Mouse (Mus musculus): ENCODE results near the gene Atg2b. TPM values are rescaled to one million over a fixed set of nuclear protein-coding genes. Genes with fewer than 3 reads are reported as not detected.
A peak's percentile ranks its signal among the peaks of the same experiment; 100 is the strongest.

Gene Atg2b
- total and polyA plus RNA-seq, 2 experiments: 10.2 to 19.2 TPM

GRCm38 (mm10) chr12:105611748-105612147 lies 73.3 kb downstream of the Atg2b start:
- H3K79me2 ChIP-seq (ENCODE audit: control insufficient read depth, insufficient read depth, low read length): no peaks in the 10 kb centered on the region
- no peak overlapping the region for H3K27ac ChIP-seq (replicated peaks; ENCODE audit: insufficient read depth, low read depth, low read length)
- peak; percentile 9 for DNase-seq (ENCODE audit: extremely low read depth, low read depth, low spot score)
- no peaks in the 10 kb centered on the region for H3K4me1 ChIP-seq (ENCODE audit: control insufficient read depth, insufficient read depth, low read length)
- no peaks in the 10 kb centered on the region for H3K27me3 ChIP-seq (ENCODE audit: control insufficient read depth, insufficient read depth, low read length)
- WGBS: 50% methylated on average over 7 of the region's 7 CpGs
- no peak overlapping the region for H3K9ac ChIP-seq (ENCODE audit: low read depth, low read length)
- peaks cover 12% of the 10 kb centered on the region; the same call in 1 of the 2 replicates for H3K36me3 ChIP-seq (ENCODE audit: control insufficient read depth, insufficient read depth, low read length)
- no peak overlapping the region for H3K4me3 ChIP-seq (ENCODE audit: insufficient read depth, low read depth, low read length)
- TF ChIP-seq POLR2A (IDR thresholded peaks at IDR 0.05; ENCODE audit: extremely low read depth, insufficient read depth, low read length): no peak
- TF ChIP-seq CTCF (IDR thresholded peaks at IDR 0.05; ENCODE audit: low read depth, low read length): peak; percentile 72

GRCm38 (mm10) chr12:105611045-105611444 lies 74.0 kb downstream of the Atg2b start:
- DNase-seq (ENCODE audit: extremely low read depth, low read depth, low spot score): peak; percentile 7
- peaks cover 7% of the 10 kb centered on the region; the same call in 1 of the 2 replicates for H3K36me3 ChIP-seq (ENCODE audit: control insufficient read depth, insufficient read depth, low read length)
- 71% methylated on average over 2 of the region's 2 CpGs for WGBS
- no peak overlapping the region for H3K27ac ChIP-seq (replicated peaks; ENCODE audit: insufficient read depth, low read depth, low read length)
- H3K4me3 ChIP-seq (ENCODE audit: insufficient read depth, low read depth, low read length): no peak overlapping the region
- H3K9ac ChIP-seq (ENCODE audit: low read depth, low read length): no peak overlapping the region
- no peaks in the 10 kb centered on the region for H3K4me1 ChIP-seq (ENCODE audit: control insufficient read depth, insufficient read depth, low read length)
- TF ChIP-seq POLR2A (IDR thresholded peaks at IDR 0.05; ENCODE audit: extremely low read depth, insufficient read depth, low read length) (no peak), CTCF (IDR thresholded peaks at IDR 0.05; ENCODE audit: low read depth, low read length) (no peak)
- no peaks in the 10 kb centered on the region for H3K79me2 ChIP-seq (ENCODE audit: control insufficient read depth, insufficient read depth, low read length)
- no peaks in the 10 kb centered on the region for H3K27me3 ChIP-seq (ENCODE audit: control insufficient read depth, insufficient read depth, low read length)

- Histone ChIP-seq H3K27ac (replicated peaks; ENCODE audit: insufficient read depth, low read depth, low read length) (no peak overlapping the region), H3K27me3 (ENCODE audit: control insufficient read depth, insufficient read depth, low read length) (no peaks in the 10 kb centered on the region), H3K36me3 (ENCODE audit: control insufficient read depth, insufficient read depth, low read length) (0 out of 2 replicates have a peak, but pooled peaks cover 2% of the 10 kb centered on the region), H3K4me3 (ENCODE audit: insufficient read depth, low read depth, low read length) (no peak overlapping the region), H3K9ac (ENCODE audit: low read depth, low read length) (no peak overlapping the region), H3K4me1 (ENCODE audit: control insufficient read depth, insufficient read depth, low read length) (no peaks in the 10 kb centered on the region), H3K79me2 (ENCODE audit: control insufficient read depth, insufficient read depth, low read length) (no peaks in the 10 kb centered on the region)
- TF ChIP-seq CTCF (IDR thresholded peaks at IDR 0.05; ENCODE audit: low read depth, low read length) (no peak), POLR2A (IDR thresholded peaks at IDR 0.05; ENCODE audit: extremely low read depth, insufficient read depth, low read length) (no peak)
- DNase-seq (ENCODE audit: extremely low read depth, low read depth, low spot score): no peak
- 68% methylated on average over 4 of the region's 4 CpGs for WGBS
Measured at GRCm38 (mm10) chr12:105606881-105607280, 78.1 kb downstream of the Atg2b start.

- Histone ChIP-seq H3K9ac (ENCODE audit: low read depth, low read length) (no peak overlapping the region), H3K4me3 (ENCODE audit: insufficient read depth, low read depth, low read length) (no peak overlapping the region), H3K4me1 (ENCODE audit: control insufficient read depth, insufficient read depth, low read length) (no peaks in the 10 kb centered on the region), H3K27ac (replicated peaks; ENCODE audit: insufficient read depth, low read depth, low read length) (no peak overlapping the region), H3K27me3 (ENCODE audit: control insufficient read depth, insufficient read depth, low read length) (no peaks in the 10 kb centered on the region), H3K36me3 (ENCODE audit: control insufficient read depth, insufficient read depth, low read length) (no peaks in the 10 kb centered on the region), H3K79me2 (ENCODE audit: control insufficient read depth, insufficient read depth, low read length) (no peaks in the 10 kb centered on the region)
- TF ChIP-seq CTCF (IDR thresholded peaks at IDR 0.05; ENCODE audit: low read depth, low read length) (no peak), POLR2A (IDR thresholded peaks at IDR 0.05; ENCODE audit: extremely low read depth, insufficient read depth, low read length) (no peak)
- WGBS: 70% methylated on average over 8 of the region's 8 CpGs
- DNase-seq (ENCODE audit: extremely low read depth, low read depth, low spot score): no peak
Measured at GRCm38 (mm10) chr12:105605212-105605611, 79.8 kb downstream of the Atg2b start.

- DNase-seq (ENCODE audit: extremely low read depth, low read depth, low spot score): no peak
- TF ChIP-seq CTCF (IDR thresholded peaks at IDR 0.05; ENCODE audit: low read depth, low read length): no peak
- no peak for TF ChIP-seq POLR2A (IDR thresholded peaks at IDR 0.05; ENCODE audit: extremely low read depth, insufficient read depth, low read length)
- WGBS: 91% methylated on average over 11 of the region's 11 CpGs
- H3K27me3 ChIP-seq (ENCODE audit: control insufficient read depth, insufficient read depth, low read length): no peaks in the 10 kb centered on the region
- H3K9ac ChIP-seq (ENCODE audit: low read depth, low read length): no peak overlapping the region
- no peak overlapping the region for H3K4me3 ChIP-seq (ENCODE audit: insufficient read depth, low read depth, low read length)
- H3K4me1 ChIP-seq (ENCODE audit: control insufficient read depth, insufficient read depth, low read length): no peaks in the 10 kb centered on the region
- H3K36me3 ChIP-seq (ENCODE audit: control insufficient read depth, insufficient read depth, low read length): no peaks in the 10 kb centered on the region
- no peaks in the 10 kb centered on the region for H3K79me2 ChIP-seq (ENCODE audit: control insufficient read depth, insufficient read depth, low read length)
- H3K27ac ChIP-seq (replicated peaks; ENCODE audit: insufficient read depth, low read depth, low read length): no peak overlapping the region
Measured at GRCm38 (mm10) chr12:105603904-105604303, 81.1 kb downstream of the Atg2b start.

GRCm38 (mm10) chr12:105602581-105603210 lies 82.3 kb downstream of the Atg2b start, which contains the start of gene Bdkrb1:
Bdkrb1 (plus strand) TSS chr12:105603085.
- DNase-seq (ENCODE audit: extremely low read depth, low read depth, low spot score): no peak
- H3K36me3 ChIP-seq (ENCODE audit: control insufficient read depth, insufficient read depth, low read length): no peaks in the 10 kb centered on the region

More at GRCm38 (mm10) chr12:105602581-105603210, 82.3 kb downstream of the Atg2b start, which contains the start of gene Bdkrb1:
- Histone ChIP-seq H3K27ac (replicated peaks; ENCODE audit: insufficient read depth, low read depth, low read length) (no peak within 1 kb of the TSS), H3K4me3 (ENCODE audit: insufficient read depth, low read depth, low read length) (no peak within 1 kb of the TSS), H3K27me3 (ENCODE audit: control insufficient read depth, insufficient read depth, low read length) (no peaks in the 10 kb centered on the region), H3K79me2 (ENCODE audit: control insufficient read depth, insufficient read depth, low read length) (no peaks in the 10 kb centered on the region), H3K4me1 (ENCODE audit: control insufficient read depth, insufficient read depth, low read length) (no peaks in the 10 kb centered on the region), H3K9ac (ENCODE audit: low read depth, low read length) (no peak within 1 kb of the TSS)
- TF ChIP-seq POLR2A (IDR thresholded peaks at IDR 0.05; ENCODE audit: extremely low read depth, insufficient read depth, low read length): no peak
- no peak for TF ChIP-seq CTCF (IDR thresholded peaks at IDR 0.05; ENCODE audit: low read depth, low read length)
- 84% methylated on average over 11 of the region's 11 CpGs for WGBS

Data from liver, adult 2 months (tissue).